Mouse (Mus musculus) megakaryocyte, embryonic 14.5 days (primary cell): ENCODE data around the gene Mbl1.

Experiments used
- FLI1 ChIP-seq: IDR thresholded peaks from 2 replicates; pipeline ENCODE4 v1.6.1; 2012; ENCODE audit warnings: low read length, inconsistent platforms, mixed read lengths
- GATA1 ChIP-seq: IDR thresholded peaks from 3 replicates; pipeline ENCODE4 v1.6.1; 2012; ENCODE audit warnings: mixed read lengths, low read length, inconsistent platforms, borderline replicate concordance

DNA sequence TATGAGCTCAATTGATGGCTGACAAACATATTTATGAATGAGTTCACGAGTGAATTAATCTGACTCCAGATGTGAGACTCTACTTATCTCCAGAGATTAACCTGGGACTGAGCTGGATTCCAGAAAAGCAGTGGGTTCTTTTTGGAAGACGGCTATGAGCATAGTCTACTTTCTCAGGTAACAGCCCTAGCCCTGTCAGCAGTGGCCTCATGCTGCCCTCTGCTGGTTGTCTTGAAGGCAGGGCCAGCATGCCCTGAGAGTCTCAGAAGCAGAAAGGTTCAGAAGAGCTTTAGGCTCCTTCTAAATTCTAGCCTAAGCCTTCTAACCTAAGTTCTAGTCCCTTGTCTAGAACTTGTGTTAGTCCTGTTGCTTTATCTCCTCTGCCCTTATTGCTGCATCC lies 11.4 kb downstream of the Mbl1 start:
- TF ChIP-seq GATA1 (no peak), FLI1 (no peak)
